Mouse (Mus musculus): ENCODE measurements around the gene Hsd17b12.

Hsd17b12 gene

DNA sequence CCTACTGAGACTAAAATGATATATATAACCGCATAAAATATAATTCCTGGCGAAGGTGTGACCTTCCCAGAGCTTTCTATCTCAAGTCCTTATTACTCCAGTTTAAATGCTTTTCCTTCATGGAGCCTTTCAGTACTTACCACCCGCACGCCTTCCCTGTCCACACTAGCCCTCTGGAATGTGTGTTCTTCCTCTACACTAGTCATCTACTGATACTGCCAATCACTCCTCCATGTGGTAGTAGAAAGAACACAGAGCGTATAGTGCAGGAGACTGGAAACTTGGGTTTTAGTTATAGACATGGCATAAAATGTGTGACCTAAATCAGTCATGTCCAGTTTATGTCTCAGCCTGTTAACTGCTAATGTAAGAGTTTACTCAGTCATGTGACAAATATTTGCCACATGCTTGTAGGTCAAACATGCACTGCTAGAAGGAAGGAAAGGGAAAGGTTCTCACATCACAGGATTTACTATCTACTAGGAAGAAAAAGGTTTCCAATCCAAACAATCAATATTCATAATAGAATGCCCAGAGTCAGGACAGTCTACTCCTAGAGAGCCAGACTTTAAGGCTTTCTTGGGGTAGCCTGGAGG lies 91.1 kb downstream of the Hsd17b12 start:
- no peak for DNase-seq

DNA sequence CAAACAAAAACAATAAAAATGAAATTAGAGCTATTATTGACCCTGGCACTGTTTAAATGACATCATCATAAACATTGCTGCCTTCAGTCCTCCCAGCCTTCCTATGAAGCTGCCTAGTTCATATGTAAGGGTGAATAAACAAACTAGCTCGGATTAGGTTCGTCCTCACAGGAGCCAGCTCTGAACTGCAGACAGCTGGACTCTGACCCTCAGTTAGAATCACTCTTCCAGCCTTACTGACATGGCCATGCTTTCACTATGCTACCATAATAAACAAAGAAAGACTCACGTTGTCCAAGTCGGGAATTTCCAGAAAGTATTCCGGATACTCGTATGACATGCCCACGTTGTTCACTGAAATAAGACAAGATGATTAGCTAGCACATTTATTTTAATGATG lies 91.6 kb downstream of the Hsd17b12 start:
- no peak for DNase-seq

DNA sequence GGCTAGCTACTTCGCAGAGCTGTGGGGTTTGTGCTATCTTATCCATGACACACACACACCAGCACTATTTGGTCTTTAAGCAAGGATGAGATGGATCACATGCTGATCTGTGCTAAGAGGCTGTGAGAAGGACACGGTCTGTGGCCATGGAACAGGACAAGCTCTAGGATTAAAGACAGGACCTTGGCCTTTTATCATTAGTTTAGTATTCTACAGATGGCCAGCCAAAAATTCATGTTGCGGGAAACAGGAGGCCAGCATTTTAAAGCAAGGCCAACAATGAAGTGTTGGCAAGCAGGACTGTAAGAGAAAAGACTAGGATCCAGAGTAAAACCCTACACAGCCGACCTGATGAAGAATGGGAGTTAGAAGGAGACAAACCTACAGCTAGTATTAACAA lies 95.0 kb downstream of the Hsd17b12 start:
- no peak for DNase-seq

DNA sequence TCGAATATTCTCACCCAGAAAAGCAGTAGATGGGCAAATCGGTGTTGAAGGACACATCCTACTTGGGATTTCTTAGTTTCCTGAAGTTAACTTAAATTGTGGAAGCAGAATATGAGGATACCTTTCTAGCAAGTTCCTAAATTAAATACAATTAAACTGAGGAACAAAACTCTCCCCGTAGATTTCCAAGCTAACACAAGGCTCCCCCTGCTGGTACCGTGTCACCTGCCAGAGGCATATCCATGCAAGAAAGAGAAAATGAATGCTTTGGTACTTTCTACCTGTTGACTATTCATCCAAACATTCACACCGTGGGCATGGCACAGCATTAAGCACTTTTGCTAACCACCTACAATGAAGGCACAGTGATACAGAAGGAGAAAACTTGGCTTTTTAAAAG lies 98.3 kb downstream of the Hsd17b12 start:
- DNase-seq = peak; percentile 67

DNA sequence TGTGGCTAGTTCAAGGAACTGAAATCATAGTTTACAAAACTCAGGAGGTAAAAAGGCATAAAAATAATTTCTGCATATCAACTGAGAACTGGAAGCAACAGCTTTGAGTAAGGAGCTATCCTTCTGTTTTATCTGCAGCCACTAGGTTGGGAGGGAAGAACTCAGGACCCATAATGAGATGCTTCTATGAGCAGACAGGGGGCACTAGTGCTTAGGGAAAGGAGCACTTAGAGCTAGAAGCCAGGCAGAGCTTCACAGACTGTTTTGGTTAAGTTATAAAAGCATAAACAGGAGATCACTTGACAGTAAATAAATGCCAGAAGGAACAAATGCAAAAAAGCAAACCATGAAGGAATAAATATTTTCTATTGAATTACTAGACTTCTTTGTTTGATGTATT lies 103.0 kb downstream of the Hsd17b12 start:
- peak; percentile 48 for DNase-seq

DNA sequence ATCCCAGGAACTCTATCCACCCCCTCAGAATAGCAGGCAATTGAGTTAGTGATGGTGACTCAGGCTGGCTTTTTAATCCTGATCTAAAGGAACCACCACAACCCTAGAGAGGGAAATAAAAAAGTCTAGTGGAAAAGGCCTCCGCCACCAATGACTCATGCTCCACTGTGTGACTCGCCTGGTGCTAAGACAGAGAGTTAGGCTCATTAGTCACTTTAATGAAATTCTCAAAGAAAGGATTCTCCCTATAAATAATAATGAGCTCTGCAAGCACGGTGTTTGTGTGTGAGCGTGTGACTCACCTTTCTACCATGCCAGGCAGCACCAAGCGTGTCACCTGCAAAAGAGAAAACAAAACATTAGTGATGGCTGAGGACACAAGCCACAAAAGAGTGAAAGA lies 105.8 kb downstream of the Hsd17b12 start:
- DNase-seq = no peak

DNA sequence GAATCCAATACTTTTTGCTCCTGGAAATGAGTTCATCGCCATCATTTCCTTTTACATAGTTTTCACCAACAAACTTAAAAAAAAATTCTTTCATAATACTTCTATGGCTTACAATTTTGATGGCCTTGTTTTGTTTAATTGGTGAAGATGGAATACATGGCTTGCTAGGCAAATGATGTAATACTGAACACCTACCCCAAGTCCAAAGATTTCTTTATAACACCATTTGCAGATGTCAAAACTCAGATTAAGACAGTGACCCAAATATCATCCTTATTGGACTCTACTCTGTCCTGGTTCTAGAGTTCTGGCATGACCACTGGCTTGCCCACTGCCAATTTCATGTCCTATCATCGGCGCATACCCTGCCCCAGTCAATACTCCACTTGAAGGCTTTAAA lies 106.9 kb downstream of the Hsd17b12 start:
- no peak for DNase-seq

DNA sequence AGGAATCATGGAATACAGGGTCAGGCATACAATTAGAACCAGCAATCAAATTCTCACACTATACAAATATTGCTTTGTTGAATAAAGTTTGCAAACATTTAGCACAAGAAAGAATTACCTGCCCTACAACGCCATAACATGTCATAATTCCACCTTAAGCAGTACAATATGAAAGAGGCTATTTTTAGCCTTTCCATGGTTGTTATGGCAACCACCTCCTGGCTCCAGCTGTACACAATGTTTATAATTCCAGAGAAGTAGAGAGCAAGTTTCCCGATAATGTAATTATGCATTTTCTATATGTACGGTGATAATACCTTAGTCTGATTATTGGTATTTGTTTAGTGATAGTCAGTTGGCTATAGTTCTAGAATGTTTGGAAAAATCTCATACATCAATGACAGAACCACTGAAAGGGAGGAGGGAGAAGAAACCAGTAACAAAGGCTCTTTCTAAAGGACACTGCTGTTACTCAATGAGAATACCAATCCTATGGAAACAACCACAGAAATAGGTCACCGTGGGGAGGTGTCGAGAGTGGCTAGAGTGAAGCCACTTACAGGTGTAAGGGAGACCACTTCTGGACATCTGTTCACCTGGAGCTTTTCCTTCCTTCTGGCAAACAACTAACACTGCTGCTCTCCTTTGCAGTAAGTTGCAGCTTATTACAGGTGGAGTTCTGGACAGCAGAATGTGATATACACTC lies 108.1 kb downstream of the Hsd17b12 start:
- DNase-seq = no peak

DNA sequence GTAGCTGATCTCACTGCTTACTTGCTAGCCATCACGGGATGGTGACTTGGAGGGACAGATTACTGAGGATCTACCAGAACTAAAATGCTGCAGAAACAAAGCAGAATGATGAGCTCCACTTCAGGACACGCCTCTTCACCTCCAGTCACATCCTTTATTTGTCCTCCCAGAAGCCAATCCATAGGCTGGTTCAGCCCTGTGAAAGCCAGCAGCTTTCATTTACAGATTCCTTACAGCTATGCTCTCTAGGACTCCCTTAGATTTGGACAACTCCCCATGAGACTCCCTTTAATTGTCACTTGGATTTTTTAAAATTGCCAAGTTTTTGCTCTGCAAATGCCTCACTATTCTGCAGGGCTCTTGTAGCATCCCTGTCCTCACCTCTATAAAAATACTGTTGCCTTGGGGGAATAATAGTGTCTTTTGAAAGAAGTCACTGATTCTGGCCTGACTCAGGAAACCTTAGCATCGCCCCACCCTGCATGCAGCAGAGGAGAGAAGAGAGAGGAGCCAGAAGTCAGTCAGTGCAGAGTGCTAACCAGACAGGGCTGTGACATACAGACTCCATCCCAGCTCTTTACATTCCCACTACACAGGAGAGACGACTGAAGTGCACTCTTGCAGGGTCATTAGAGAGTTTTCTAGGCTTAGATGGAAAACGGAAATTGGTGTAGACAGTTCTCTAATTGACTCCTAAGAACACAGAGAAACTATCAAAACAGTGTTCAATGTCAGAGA lies 108.9 kb downstream of the Hsd17b12 start:
- no peak for DNase-seq

DNA sequence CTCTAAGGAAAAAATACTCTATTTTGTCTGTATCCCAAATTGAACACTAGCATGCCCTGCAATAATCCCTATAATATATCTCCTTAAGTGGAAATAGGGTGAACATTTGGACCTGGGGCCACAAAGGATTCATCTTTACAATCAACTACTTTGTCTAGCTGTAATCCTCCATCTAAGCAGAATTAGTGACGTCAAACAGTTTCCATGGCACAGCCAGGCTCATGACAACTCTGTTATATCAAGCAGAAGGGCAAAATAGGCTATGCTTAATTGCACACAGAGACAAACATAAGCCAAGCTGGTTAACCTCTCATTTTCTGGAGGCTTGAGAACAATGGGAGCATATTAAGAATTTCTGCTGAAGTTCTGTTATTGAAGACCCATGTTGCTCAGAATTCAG lies 109.5 kb downstream of the Hsd17b12 start:
- no peak for DNase-seq

DNA sequence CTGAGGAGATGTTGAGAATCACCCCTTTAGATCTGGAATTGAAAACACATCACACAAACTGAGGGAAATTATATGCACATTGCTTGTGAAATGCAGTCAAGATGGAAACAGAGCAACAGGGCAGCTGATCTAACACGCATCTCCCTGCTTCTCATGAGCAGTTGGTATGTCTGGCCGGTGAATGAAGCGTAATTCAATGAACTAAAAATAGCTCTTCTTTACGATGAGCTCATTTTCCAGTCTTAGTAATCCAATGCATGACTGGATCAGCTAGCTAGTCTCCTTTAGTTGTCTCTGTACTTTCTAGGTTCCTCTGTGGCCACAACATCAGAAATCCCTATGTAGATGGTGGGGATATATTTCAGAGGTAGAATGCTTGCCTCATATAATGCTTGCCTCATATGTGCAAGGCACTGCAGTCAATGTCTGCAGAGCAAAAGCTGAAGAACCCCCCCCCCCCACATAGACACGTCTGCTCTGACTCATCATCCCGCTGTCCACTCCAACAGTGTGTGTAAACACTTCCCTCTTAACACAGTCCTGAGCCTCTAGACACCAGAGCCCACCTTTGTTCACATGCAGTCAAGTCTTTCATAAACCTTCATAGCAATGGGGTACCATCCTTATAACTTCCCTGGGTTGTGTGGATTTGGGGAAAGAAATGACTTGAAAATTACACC lies 112.2 kb downstream of the Hsd17b12 start:
- no peak for DNase-seq

DNA sequence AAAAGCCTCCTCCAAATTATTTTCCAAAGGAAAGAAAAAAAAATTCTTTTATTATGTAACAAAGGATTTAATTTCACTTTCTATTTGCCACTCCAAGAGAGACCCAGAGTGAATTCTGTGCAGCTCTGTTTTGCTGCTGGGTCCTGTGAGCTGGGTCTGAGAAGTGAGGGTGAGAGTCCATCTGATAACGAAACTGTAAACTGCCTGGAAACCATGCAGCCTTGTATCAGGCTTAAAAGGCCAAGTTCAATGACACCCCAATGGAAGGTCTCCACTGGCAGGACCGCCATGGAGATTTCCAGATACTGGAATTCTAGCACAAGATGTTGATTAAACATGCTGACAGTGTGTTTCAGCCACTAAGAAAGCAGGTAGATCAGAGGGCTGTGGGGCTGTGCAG lies 113.6 kb downstream of the Hsd17b12 start:
- DNase-seq = no peak

DNA sequence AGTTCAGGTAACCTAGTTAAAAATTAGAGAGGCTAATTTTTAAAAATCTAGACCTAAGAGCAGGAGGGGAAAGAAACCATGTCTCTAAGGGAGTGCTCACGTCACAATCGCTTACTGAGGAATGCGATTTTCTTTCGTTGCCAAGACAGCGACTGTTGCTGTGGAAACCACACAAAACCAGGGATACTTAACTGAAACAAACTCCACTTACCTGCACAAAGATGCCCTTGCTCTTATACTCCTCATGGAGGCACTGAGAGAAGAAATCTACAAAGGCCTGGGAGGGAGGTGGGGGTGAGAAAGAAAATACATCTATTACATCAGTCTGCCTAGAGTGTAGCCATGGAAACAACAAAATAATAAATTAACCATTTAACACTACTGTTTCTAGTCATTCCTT lies 114.1 kb downstream of the Hsd17b12 start:
- peak; percentile 17 for DNase-seq

DNA sequence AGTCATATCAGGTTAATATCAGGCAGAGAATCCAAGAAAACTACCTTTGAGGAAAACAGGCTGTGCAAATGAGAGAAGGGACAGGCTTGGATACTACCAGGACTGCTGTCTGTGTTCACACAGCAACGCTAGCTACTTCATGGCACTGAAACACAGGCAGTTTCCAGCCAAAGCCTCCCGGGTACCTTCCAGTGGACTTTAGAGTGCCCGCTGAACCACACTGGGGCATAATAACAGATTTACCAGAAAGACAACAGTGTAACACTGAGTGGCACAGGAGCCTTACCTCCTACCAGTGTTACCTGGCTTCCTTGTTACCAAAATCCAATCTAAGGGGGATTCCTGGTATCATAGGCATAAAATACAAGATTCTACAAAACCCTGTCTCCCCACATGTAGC lies 115.3 kb downstream of the Hsd17b12 start:
- no peak for DNase-seq

DNA sequence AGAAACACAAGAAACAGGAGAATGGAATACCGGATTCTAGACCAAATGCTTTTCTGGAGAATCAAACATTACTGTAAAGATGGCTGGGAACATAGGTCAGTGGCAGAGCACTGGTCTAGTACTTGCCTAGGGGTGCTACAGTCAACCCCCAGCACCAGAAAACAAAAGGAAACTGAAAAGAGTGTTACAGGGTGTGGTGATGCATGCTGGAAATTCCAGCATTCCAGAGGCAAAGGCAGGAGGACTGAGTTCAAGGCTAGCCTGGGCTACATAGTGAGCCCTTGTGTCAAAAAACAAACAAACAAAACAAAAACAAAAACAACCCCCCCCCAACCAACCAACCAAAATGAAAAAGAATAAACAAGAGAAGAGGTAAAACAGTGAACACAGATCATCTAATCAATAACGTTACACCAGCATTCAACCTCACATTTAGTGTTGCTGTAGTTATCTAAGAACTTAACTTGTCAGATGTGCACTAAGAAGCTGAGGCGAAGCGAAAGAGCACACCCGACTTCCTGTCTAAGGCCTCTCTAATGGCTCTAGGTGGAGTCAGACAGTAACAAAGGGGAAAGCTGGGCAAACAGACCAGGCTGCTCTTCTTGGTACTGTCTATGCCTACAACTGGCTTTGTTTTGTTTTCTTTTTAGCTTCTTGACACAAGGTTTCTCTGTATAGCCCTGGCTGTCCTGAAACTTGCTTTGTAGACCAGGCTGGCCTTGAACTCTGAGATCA lies 117.2 kb downstream of the Hsd17b12 start:
- DNase-seq = no peak

DNA sequence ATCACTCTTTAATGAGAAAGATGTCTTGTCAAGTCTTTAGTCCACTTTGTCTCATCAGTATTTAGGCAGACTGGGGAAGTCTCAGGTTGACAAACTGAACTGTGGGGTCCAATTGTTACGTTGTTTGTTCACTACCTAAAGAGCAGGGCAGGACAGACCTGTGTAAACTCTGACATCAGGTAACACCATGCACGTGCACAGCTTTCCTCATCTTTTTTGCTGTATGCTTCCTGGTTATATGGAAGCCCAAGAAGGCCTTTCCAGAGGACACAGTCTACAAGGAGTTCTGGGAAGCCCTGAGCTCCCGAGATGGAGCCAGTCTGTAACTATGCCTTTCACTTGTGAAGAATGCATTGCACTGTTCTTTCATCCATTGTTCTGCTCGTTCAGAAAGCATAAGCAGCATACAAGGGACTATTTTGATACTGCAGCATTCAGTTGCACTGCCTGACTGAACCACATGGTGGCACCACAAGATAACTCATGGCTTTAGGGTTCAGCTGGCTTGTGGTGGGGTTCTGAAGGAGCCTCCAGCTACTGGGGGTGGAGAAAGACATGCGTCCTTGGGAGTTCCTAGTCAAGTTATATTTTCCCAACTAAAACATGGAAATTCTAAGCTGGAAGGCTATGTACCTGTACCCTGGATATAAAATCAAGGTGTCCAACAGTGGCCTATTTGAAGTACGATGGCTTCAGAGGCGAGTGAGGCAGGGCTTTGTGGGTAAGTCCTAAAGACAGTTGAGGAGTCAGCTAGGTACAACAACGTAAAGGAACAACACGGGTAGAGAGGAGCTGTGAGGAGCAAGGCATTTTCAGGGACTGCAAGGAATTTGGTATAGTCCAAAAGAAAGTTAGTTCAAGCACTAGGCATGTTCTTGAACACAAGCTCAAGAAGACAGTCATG lies 122.1 kb downstream of the Hsd17b12 start:
- peak; percentile 79 for DNase-seq

DNA sequence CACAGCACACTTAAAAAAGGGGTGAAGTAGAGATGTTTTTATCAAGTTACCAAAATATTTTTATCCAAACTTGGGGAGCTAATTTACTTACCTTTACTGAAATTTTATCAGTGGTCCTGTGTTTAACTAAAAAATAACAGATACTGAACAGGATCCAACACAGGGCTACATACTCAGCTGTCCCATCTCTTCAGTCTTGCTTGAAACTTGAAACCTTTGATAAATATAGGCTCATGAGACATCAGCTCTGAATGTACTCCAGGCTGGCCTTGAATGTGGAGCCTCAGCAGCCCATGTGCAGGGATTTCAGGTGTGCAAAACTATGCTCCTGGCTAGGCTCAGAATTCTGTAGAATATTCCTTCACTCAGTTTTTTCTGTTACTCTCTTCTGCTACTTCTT lies 127.2 kb downstream of the Hsd17b12 start:
- no peak for DNase-seq

DNA sequence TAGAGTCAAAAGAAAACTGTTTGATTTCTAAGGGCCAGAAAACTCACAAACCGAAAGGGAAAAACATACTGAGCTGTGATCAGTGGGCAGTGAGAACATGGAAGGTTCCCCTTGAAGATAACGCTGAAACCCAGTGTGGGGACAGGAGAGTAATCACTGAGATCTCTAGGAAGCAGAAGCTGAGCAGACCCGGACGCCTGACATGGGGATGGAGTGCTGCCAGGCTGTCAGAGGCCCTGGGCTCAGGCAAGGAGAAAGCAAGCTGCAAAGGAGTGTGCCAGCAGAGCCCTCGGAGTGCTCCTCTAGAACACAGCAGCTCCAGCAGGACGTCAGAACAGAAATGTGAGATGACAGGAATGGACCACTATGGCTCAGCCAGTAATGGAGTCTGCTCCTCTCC lies 133.1 kb downstream of the Hsd17b12 start:
- DNase-seq = no peak

DNA sequence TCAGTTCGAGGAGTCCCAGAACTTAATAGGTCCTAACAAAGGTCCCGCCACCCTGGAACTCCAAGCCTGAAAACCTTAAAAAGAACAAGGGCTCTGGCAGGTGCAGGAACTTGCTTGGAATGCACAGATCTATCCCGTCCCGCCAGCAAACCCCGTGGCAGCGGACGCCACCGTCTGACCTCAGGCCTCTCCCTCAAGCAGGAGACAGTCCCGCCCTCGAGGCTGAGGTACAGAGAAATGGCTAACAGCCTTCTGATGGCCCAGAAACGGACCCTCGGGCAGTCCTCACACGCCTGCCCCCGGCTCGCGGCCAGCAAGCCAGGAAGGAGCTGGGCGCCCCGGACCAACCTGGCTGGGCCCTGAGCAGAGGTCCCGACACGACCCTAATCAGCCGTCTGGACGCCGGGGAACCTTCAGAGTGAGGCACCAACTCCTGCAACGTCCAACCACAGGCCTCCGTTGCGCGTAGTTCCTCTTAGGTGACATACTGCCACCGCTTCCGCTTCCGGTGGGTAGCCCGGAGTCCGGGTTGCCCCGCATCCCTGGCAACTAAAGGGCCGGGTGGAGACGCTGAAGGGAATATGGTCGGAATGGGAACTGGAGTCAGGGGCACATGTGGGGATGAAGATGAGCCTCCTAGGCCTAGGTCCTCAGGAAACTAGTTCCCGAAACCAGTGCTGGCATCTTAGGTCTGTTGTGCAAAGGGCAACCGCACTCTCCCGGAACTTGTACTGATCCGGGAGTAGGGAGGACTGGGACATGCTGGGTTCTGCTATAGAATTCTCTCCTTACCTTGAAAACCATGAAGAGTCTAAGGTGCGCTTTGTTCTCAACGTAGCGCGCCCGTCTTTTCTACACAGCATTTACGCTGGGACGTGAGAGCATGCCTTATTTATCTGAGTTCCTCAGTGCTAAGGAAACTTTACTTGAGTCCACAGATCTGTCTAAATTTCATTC lies 147.2 kb downstream of the Hsd17b12 start, which contains the start of gene Alkbh3:
TSS of gene Alkbh3 (minus strand) at position 473 of the 957 bp plus-strand sequence.
- DNase-seq = peak; percentile 91

DNA sequence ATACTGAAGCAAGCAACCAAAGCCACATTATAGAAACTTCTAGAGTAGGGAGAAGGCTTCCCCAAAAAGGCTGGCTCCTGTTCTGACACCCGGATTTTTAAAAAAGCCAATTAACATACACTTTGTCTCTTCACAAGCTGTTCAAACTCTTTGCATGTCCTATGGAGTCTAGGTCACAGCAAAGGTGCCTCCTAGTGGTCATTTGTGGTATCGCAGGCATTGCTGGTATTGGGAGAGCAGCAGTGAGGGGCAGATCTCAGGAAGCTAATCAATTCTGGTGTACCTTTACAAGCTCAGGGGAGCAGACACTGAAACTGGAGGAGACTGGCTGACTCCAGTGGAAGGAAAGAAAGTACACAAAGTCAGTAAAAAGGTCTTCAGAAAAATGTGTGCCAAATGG lies 155.4 kb downstream of the Hsd17b12 start:
- DNase-seq = peak; percentile 95

DNA sequence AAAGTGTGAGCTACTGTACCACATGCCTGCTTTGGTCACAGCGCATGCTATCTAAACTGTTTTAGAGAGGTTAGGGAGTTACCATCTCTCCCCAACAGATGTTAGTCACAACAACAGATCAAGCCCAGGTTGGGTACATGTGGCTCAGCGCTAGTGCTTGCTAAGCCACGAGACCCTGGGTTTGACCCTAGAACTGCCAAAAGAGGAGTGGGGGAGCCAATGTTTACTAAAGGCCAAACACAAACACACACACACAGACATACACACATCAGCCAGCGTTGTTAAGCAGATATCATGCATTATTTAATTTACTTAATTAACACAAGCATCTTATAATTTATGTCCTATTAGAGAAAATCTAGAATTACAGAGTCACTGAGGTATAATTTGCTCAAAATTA lies 155.8 kb downstream of the Hsd17b12 start:
- DNase-seq = no peak

Data from lung, postnatal 36 days (tissue).